Mouse (Mus musculus): Measurements from ENCODE around the gene Krtcap3. TPM values are rescaled to one million over a fixed set of nuclear protein-coding genes. Genes with fewer than 3 reads are reported as not detected.

The Krtcap3 gene
- total and polyA plus RNA-seq, 2 experiments from 2014 or later, result 2.2 to 8.6 TPM

DNA sequence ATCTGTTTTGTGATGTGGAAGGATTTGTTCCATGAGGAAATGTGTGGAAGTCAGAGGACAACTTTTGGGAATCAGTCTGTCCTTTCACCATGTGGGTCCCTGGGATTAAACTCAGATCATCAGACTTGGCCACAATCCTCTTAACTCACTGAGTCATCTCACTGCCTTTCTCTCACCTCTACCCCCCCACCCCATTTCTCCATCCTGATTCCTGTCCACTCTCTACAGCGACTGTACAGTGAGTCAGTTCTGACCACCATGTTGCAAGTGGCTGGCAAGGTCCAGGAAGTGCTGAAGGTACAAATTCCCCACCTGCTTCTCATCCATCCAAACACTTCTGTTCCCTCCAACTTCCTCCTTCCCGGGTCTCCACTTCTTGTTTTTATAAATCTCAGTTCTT lies 47.0 kb downstream of the Krtcap3 start:
- ATAC-seq (no peak), DNase-seq (no peak)
- 0 out of 2 replicates have a peak, but pooled peaks cover 1% of the 10 kb centered on the region for H3K36me3 ChIP-seq (ENCODE audit: insufficient read depth)
- H3K4me3 ChIP-seq (ENCODE audit: low read depth, low read length), result no peak overlapping the region
- WGBS, result 59% methylated on average over 2 of the region's 2 CpGs
- H3K4me2 ChIP-seq (ENCODE audit: low read depth), result no peak overlapping the region
- H3K27ac ChIP-seq (ENCODE audit: low read depth, low read length), result no peak overlapping the region
- no peak overlapping the region for H3K9ac ChIP-seq
- H3K4me1 ChIP-seq (ENCODE audit: insufficient read depth), result 0 out of 2 replicates have a peak, but pooled peaks cover 8% of the 10 kb centered on the region
- H3K9me3 ChIP-seq (ENCODE audit: low read length), result no peaks in the 10 kb centered on the region
- H3K27me3 ChIP-seq (ENCODE audit: insufficient read depth, low read length), result no peaks in the 10 kb centered on the region
- TF ChIP-seq CTCF (IDR thresholded peaks at IDR 0.05; ENCODE audit: low read depth), result no peak

DNA sequence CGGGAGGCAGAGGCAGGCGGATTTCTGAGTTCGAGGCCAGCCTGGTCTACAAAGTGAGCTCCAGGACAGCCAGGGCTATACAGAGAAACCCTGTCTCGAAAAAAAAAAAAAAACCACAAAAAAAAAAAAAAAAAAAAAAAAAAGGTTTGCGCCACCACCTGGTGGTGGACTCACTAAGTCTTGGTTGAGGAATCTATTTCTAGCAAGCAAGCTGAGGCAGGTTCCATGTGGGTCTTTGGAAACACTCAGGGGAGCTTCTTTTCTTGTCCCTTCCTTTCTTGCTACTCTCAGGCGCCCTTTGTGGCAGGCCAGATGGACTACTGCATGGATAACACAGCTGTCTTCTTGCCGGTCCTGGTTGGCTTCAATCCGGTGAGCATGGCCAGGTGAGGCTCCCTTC lies 50.4 kb downstream of the Krtcap3 start:
- WGBS, result 77% methylated on average over 8 of the region's 8 CpGs
- no peak for TF ChIP-seq CTCF (IDR thresholded peaks at IDR 0.05; ENCODE audit: low read depth)
- Histone ChIP-seq H3K36me3 (ENCODE audit: insufficient read depth) (no peaks in the 10 kb centered on the region), H3K4me3 (ENCODE audit: low read depth, low read length) (no peak overlapping the region), H3K9ac (no peak overlapping the region), H3K4me2 (ENCODE audit: low read depth) (no peak overlapping the region), H3K27ac (ENCODE audit: low read depth, low read length) (no peak overlapping the region), H3K9me3 (ENCODE audit: low read length) (peaks cover 6% of the 10 kb centered on the region; the same call in 1 of the 2 replicates), H3K4me1 (ENCODE audit: insufficient read depth) (no peaks in the 10 kb centered on the region), H3K27me3 (ENCODE audit: insufficient read depth, low read length) (no peaks in the 10 kb centered on the region)
- DNase-seq (no peak), ATAC-seq (no peak)

Other genes starting within 250 kb of the Krtcap3 start
- gene Atraid, start 203.4 kb upstream of the Krtcap3 start, total RNA-seq (2014; rRNA removed), result 152 and 167 TPM in 2 replicates
- gene Atraid, start 203.4 kb upstream of the Krtcap3 start, polyA plus RNA-seq (2015; fragmentation: Nextera tagmentation; extraction: Ambion mirVana), result 243 and 257 TPM in 2 replicates
- gene Slc5a6, start 202.8 kb upstream of the Krtcap3 start, total RNA-seq (2014; rRNA removed), result 23.1 and 28.3 TPM in 2 replicates
- 17.3 and 22.2 TPM in 2 replicates for gene Slc5a6, start 202.8 kb upstream of the Krtcap3 start, polyA plus RNA-seq (2015; fragmentation: Nextera tagmentation; extraction: Ambion mirVana)
- gene Cad, start 196.9 kb upstream of the Krtcap3 start, total RNA-seq (2014; rRNA removed), result 28.7 and 31.1 TPM in 2 replicates
- 5.2 and 6.4 TPM in 2 replicates for gene Cad, start 196.9 kb upstream of the Krtcap3 start, polyA plus RNA-seq (2015; fragmentation: Nextera tagmentation; extraction: Ambion mirVana)
- gene Dnajc5g, start 145.4 kb upstream of the Krtcap3 start, total RNA-seq (2014; rRNA removed), result not detected in 2 replicates
- not detected in 2 replicates for gene Dnajc5g, start 145.4 kb upstream of the Krtcap3 start, polyA plus RNA-seq (2015; fragmentation: Nextera tagmentation; extraction: Ambion mirVana)
- gene Slc30a3, start 143.5 kb upstream of the Krtcap3 start, total RNA-seq (2014; rRNA removed), result 2.5 and 2.8 TPM in 2 replicates
- 3.5 and 4.5 TPM in 2 replicates for gene Slc30a3, start 143.5 kb upstream of the Krtcap3 start, polyA plus RNA-seq (2015; fragmentation: Nextera tagmentation; extraction: Ambion mirVana)
- gene Trim54, start 135.0 kb upstream of the Krtcap3 start, total RNA-seq (2014; rRNA removed), result not detected in 2 replicates
- gene Trim54, start 135.0 kb upstream of the Krtcap3 start, polyA plus RNA-seq (2015; fragmentation: Nextera tagmentation; extraction: Ambion mirVana), result not detected in 2 replicates
- gene Ucn, start 112.9 kb upstream of the Krtcap3 start, total RNA-seq (2014; rRNA removed), result not detected in 2 replicates
- gene Ucn, start 112.9 kb upstream of the Krtcap3 start, polyA plus RNA-seq (2015; fragmentation: Nextera tagmentation; extraction: Ambion mirVana), result not detected in 2 replicates
- 40.0 and 51.5 TPM in 2 replicates for gene Mpv17, start 97.4 kb upstream of the Krtcap3 start, total RNA-seq (2014; rRNA removed)
- gene Mpv17, start 97.4 kb upstream of the Krtcap3 start, polyA plus RNA-seq (2015; fragmentation: Nextera tagmentation; extraction: Ambion mirVana), result 27.4 and 38.7 TPM in 2 replicates
- 6.4 and 9.3 TPM in 2 replicates for gene Gm29609, start 71.8 kb upstream of the Krtcap3 start, total RNA-seq (2014; rRNA removed)
- gene Gm29609, start 71.8 kb upstream of the Krtcap3 start, polyA plus RNA-seq (2015; fragmentation: Nextera tagmentation; extraction: Ambion mirVana), result 1.4 and 2.1 TPM in 2 replicates
- gene Gtf3c2, start 71.5 kb upstream of the Krtcap3 start, total RNA-seq (2014; rRNA removed), result 36.8 and 49.8 TPM in 2 replicates
- 36.2 and 52.9 TPM in 2 replicates for gene Gtf3c2, start 71.5 kb upstream of the Krtcap3 start, polyA plus RNA-seq (2015; fragmentation: Nextera tagmentation; extraction: Ambion mirVana)
- 91.6 and 104 TPM in 2 replicates for gene Snx17, start 58.5 kb upstream of the Krtcap3 start, total RNA-seq (2014; rRNA removed)
- gene Snx17, start 58.5 kb upstream of the Krtcap3 start, polyA plus RNA-seq (2015; fragmentation: Nextera tagmentation; extraction: Ambion mirVana), result 96.9 and 108 TPM in 2 replicates
- gene Eif2b4, start 58.3 kb upstream of the Krtcap3 start, total RNA-seq (2014; rRNA removed), result 45.3 and 70.8 TPM in 2 replicates
- gene Eif2b4, start 58.3 kb upstream of the Krtcap3 start, polyA plus RNA-seq (2015; fragmentation: Nextera tagmentation; extraction: Ambion mirVana), result 76.6 and 95.3 TPM in 2 replicates
- 6.7 and 10.9 TPM in 2 replicates for gene Zfp513, start 49.4 kb upstream of the Krtcap3 start, total RNA-seq (2014; rRNA removed)
- gene Zfp513, start 49.4 kb upstream of the Krtcap3 start, polyA plus RNA-seq (2015; fragmentation: Nextera tagmentation; extraction: Ambion mirVana), result 10.8 and 11.8 TPM in 2 replicates
- gene Ppm1g, start 31.0 kb upstream of the Krtcap3 start, total RNA-seq (2014; rRNA removed), result 93.4 and 102 TPM in 2 replicates
- 156 and 175 TPM in 2 replicates for gene Ppm1g, start 31.0 kb upstream of the Krtcap3 start, polyA plus RNA-seq (2015; fragmentation: Nextera tagmentation; extraction: Ambion mirVana)
- 106 and 132 TPM in 2 replicates for gene Nrbp1, start 10.8 kb upstream of the Krtcap3 start, total RNA-seq (2014; rRNA removed)
- 127 and 133 TPM in 2 replicates for gene Nrbp1, start 10.8 kb upstream of the Krtcap3 start, polyA plus RNA-seq (2015; fragmentation: Nextera tagmentation; extraction: Ambion mirVana)
- 0.62 and 0.92 TPM in 2 replicates for gene Gm9970, start 10.5 kb upstream of the Krtcap3 start, total RNA-seq (2014; rRNA removed)
- 0.29 and 0.51 TPM in 2 replicates for gene Gm9970, start 10.5 kb upstream of the Krtcap3 start, polyA plus RNA-seq (2015; fragmentation: Nextera tagmentation; extraction: Ambion mirVana)
- gene Ift172, start 39.4 kb downstream of the Krtcap3 start, total RNA-seq (2014; rRNA removed), result 31.1 and 42.6 TPM in 2 replicates
- gene Ift172, start 39.4 kb downstream of the Krtcap3 start, polyA plus RNA-seq (2015; fragmentation: Nextera tagmentation; extraction: Ambion mirVana), result 9.9 and 12.8 TPM in 2 replicates
- 156 and 201 TPM in 2 replicates for gene Fndc4, start 44.4 kb downstream of the Krtcap3 start, total RNA-seq (2014; rRNA removed)
- gene Fndc4, start 44.4 kb downstream of the Krtcap3 start, polyA plus RNA-seq (2015; fragmentation: Nextera tagmentation; extraction: Ambion mirVana), result 108 and 111 TPM in 2 replicates
- 0.05 and 1.5 TPM in 2 replicates for gene Gckr, start 45.8 kb downstream of the Krtcap3 start, total RNA-seq (2014; rRNA removed)
- gene Gckr, start 45.8 kb downstream of the Krtcap3 start, polyA plus RNA-seq (2015; fragmentation: Nextera tagmentation; extraction: Ambion mirVana), result 0.23 and 0.54 TPM in 2 replicates
- gene Zfp512, start 200.7 kb downstream of the Krtcap3 start, total RNA-seq (2014; rRNA removed), result 85.0 and 101 TPM in 2 replicates
- 60.3 and 80.2 TPM in 2 replicates for gene Zfp512, start 200.7 kb downstream of the Krtcap3 start, polyA plus RNA-seq (2015; fragmentation: Nextera tagmentation; extraction: Ambion mirVana)
- 0.31 and 1.6 TPM in 2 replicates for gene 4930548H24Rik, start 234.0 kb downstream of the Krtcap3 start, total RNA-seq (2014; rRNA removed)
- not detected in 2 replicates for gene 4930548H24Rik, start 234.0 kb downstream of the Krtcap3 start, polyA plus RNA-seq (2015; fragmentation: Nextera tagmentation; extraction: Ambion mirVana)
- gene Gpn1, start 243.1 kb downstream of the Krtcap3 start, total RNA-seq (2014; rRNA removed), result 36.6 and 40.4 TPM in 2 replicates
- 65.9 and 68.4 TPM in 2 replicates for gene Gpn1, start 243.1 kb downstream of the Krtcap3 start, polyA plus RNA-seq (2015; fragmentation: Nextera tagmentation; extraction: Ambion mirVana)

Data from forebrain, postnatal 0 days (tissue).